Mouse (Mus musculus): ENCODE data around the gene Tm4sf19. TPM values are rescaled to one million over a fixed set of nuclear protein-coding genes. Genes with fewer than 3 reads are reported as not detected.

Gene Tm4sf19
- polyA plus RNA-seq, 1 experiment from 2014 or later, result not detected

GRCm38 (mm10) chr16:32396541-32396835, 3.8 kb upstream of the Tm4sf19 start:
- Histone ChIP-seq H3K9me3 (no peaks in the 10 kb centered on the region), H3K36me3 (peaks cover 17% of the 10 kb centered on the region), H3K4me2 (no peak overlapping the region), H3K4me1 (replicated peaks) (peaks cover 5% of the 10 kb centered on the region; the same call in 1 of the 2 replicates), H3K27me3 (no peaks in the 10 kb centered on the region), H3K4me3 (replicated peaks) (no peak overlapping the region), H3K9ac (replicated peaks) (no peak overlapping the region), H3K27ac (0 out of 2 replicates have a peak overlapping the region, but pooled peaks have one; percentile 42)
- no peak for ATAC-seq (ENCODE audit: insufficient number of reproducible peaks, insufficient read depth, low FRiP score, low TSS enrichment, low read depth)
- WGBS, result 67% methylated on average over 3 of the region's 3 CpGs

DNA sequence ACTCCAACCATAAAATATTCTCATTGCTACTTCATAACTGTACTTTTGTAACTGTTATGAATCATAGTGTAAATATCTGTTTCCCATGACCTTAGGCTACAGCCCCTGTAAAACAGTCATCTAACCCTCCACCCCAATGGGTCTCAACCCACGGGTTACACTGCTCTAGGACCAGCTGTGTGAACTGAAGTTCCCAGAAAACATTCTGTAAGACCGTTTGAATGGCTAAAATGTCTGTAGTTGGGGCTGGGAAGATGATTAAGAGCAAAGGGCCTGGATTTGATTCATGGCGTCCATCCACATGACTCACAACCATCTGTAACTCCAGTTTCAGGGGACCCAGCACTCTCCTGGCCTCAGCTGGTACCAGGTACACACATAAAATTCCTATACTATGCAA, 2.1 kb upstream of the Tm4sf19 start:
- H3K4me3 ChIP-seq (replicated peaks), result no peak overlapping the region
- H3K4me1 ChIP-seq (replicated peaks), result peaks cover 5% of the 10 kb centered on the region; the same call in 1 of the 2 replicates
- no peak overlapping the region for H3K4me2 ChIP-seq
- 68% methylated on average over 3 of the region's 3 CpGs for WGBS
- no peaks in the 10 kb centered on the region for H3K9me3 ChIP-seq
- no peak overlapping the region for H3K27ac ChIP-seq
- no peak overlapping the region for H3K9ac ChIP-seq (replicated peaks)
- no peak for ATAC-seq (ENCODE audit: insufficient number of reproducible peaks, insufficient read depth, low FRiP score, low TSS enrichment, low read depth)
- H3K36me3 ChIP-seq, result peaks cover 6% of the 10 kb centered on the region
- H3K27me3 ChIP-seq, result no peaks in the 10 kb centered on the region

DNA sequence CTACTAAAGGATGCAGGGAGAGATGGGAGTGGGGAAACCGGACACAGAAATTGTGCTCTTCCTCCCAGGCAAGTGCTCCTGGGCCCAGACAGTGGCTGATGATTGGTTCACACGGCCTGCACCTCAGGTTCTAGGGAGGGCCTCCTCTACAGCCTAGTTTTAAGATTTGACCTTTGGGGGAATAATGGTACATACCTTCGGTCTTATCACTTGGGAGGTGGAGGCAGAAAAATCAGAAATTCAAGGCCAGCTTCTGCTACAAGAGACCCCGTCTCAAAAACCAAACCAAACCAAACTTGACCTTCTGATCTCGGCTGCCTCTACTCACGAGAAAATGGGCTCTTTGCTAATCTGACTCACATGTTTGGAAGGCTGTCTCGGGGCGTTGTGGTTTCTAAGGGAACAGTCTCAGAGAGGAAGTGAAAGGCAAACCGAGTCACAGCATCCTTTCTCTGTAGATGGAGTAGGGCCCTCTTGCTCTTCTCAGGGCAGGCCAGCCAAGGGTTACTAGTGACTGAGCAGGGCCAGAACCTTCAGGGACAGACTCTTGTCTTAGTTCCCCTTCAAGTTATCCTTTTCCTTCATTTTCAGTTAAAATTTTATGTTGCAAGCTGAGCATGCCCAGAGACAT, 1.1 kb downstream of the Tm4sf19 start:
- no peak overlapping the region for H3K4me3 ChIP-seq (replicated peaks)
- H3K4me2 ChIP-seq, result no peak overlapping the region
- H3K36me3 ChIP-seq, result no peaks in the 10 kb centered on the region
- H3K27ac ChIP-seq, result no peak overlapping the region
- ATAC-seq (ENCODE audit: insufficient number of reproducible peaks, insufficient read depth, low FRiP score, low TSS enrichment, low read depth), result no peak
- H3K4me1 ChIP-seq (replicated peaks), result 0 out of 2 replicates have a peak, but pooled peaks cover under 1% of the 10 kb centered on the region
- no peaks in the 10 kb centered on the region for H3K27me3 ChIP-seq
- 81% methylated on average over 9 of the region's 9 CpGs for WGBS
- H3K9me3 ChIP-seq, result no peaks in the 10 kb centered on the region
- H3K9ac ChIP-seq (replicated peaks), result no peak overlapping the region

GRCm38 (mm10) chr16:32402818-32403217, 2.5 kb downstream of the Tm4sf19 start:
- 83% methylated on average over 3 of the region's 3 CpGs for WGBS
- no peaks in the 10 kb centered on the region for H3K36me3 ChIP-seq
- no peaks in the 10 kb centered on the region for H3K9me3 ChIP-seq
- no peak overlapping the region for H3K4me2 ChIP-seq
- no peak for ATAC-seq (ENCODE audit: insufficient number of reproducible peaks, insufficient read depth, low FRiP score, low TSS enrichment, low read depth)
- H3K27me3 ChIP-seq, result no peaks in the 10 kb centered on the region
- no peak overlapping the region for H3K27ac ChIP-seq
- H3K4me1 ChIP-seq (replicated peaks), result 0 out of 2 replicates have a peak, but pooled peaks cover 5% of the 10 kb centered on the region
- H3K9ac ChIP-seq (replicated peaks), result no peak overlapping the region
- no peak overlapping the region for H3K4me3 ChIP-seq (replicated peaks)

GRCm38 (mm10) chr16:32405716-32406115, 5.4 kb downstream of the Tm4sf19 start:
- H3K4me2 ChIP-seq, result no peak overlapping the region

DNA sequence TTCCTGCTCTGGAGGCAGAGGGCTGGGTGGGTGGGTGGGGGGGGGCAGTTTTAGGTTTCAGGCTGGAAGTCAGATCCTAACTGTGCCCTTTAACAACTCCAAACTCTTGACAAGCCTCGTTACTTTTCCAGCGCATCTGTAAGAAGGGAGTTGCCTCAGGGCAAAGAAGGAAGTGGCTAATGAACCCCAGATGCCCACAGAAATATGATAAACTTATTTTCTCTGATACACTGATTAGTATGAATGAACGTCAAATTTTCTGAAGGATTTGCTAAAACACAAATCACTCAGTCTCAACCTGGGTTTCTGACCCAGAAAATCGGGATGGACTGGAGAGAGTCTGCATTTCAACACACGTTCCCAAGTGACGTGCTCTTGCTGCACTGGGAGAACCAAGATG, 6.4 kb downstream of the Tm4sf19 start:
- Histone ChIP-seq H3K9me3 (no peaks in the 10 kb centered on the region), H3K4me3 (replicated peaks) (no peak overlapping the region), H3K27ac (0 out of 2 replicates have a peak overlapping the region, but pooled peaks have one; percentile 4), H3K4me1 (replicated peaks) (0 out of 2 replicates have a peak, but pooled peaks cover 5% of the 10 kb centered on the region), H3K27me3 (no peaks in the 10 kb centered on the region), H3K4me2 (no peak overlapping the region), H3K36me3 (no peaks in the 10 kb centered on the region), H3K9ac (replicated peaks) (no peak overlapping the region)
- WGBS, result 40% methylated on average over 6 of the region's 6 CpGs
- no peak for ATAC-seq (ENCODE audit: insufficient number of reproducible peaks, insufficient read depth, low FRiP score, low TSS enrichment, low read depth)

More at GRCm38 (mm10) chr16:32405716-32406115, 5.4 kb downstream of the Tm4sf19 start:
- Histone ChIP-seq H3K4me1 (replicated peaks) (0 out of 2 replicates have a peak, but pooled peaks cover 5% of the 10 kb centered on the region), H3K27me3 (no peaks in the 10 kb centered on the region), H3K9ac (replicated peaks) (no peak overlapping the region), H3K9me3 (no peaks in the 10 kb centered on the region), H3K36me3 (no peaks in the 10 kb centered on the region), H3K4me3 (replicated peaks) (no peak overlapping the region), H3K27ac (no peak overlapping the region)
- no peak for ATAC-seq (ENCODE audit: insufficient number of reproducible peaks, insufficient read depth, low FRiP score, low TSS enrichment, low read depth)
- WGBS, result 93% methylated on average over 9 of the region's 9 CpGs

GRCm38 (mm10) chr16:32407730-32408129, 7.4 kb downstream of the Tm4sf19 start:
- Histone ChIP-seq H3K9ac (replicated peaks) (no peak overlapping the region), H3K27me3 (no peaks in the 10 kb centered on the region), H3K4me3 (replicated peaks) (no peak overlapping the region), H3K36me3 (no peaks in the 10 kb centered on the region), H3K4me2 (no peak overlapping the region), H3K9me3 (no peaks in the 10 kb centered on the region), H3K27ac (no peak overlapping the region), H3K4me1 (replicated peaks) (0 out of 2 replicates have a peak, but pooled peaks cover 5% of the 10 kb centered on the region)
- 82% methylated on average over 10 of the region's 10 CpGs for WGBS
- ATAC-seq (ENCODE audit: insufficient number of reproducible peaks, insufficient read depth, low FRiP score, low TSS enrichment, low read depth), result no peak

DNA sequence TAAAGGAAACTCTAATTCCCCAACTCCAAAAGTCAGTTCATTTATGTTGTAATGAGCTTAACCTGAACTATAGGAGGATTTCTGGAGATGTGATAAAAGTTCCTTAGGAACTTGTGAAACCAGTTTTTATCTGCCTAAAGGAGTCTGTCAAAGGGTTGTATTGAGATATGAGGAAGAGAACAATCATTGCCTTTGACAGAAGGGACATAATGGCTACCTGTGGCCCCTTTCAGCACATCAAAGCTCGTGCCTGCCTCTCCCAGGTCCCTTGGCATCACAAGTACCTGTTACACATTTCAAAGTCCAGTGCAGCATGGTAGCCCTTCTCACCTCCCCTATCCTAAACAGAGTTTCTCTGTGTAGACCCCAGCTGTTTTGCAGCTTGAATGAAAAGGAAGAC, 17.2 kb downstream of the Tm4sf19 start:
- no peaks in the 10 kb centered on the region; the same call in 1 of the 2 replicates for H3K9me3 ChIP-seq
- no peaks in the 10 kb centered on the region for H3K27me3 ChIP-seq
- no peaks in the 10 kb centered on the region for H3K36me3 ChIP-seq
- no peak for ATAC-seq (ENCODE audit: insufficient number of reproducible peaks, insufficient read depth, low FRiP score, low TSS enrichment, low read depth)
- no peak overlapping the region for H3K27ac ChIP-seq
- H3K9ac ChIP-seq (replicated peaks), result no peak overlapping the region
- H3K4me2 ChIP-seq, result no peak overlapping the region
- WGBS, result 56% methylated on average over 1 of the region's 1 CpGs
- no peak overlapping the region for H3K4me3 ChIP-seq (replicated peaks)
- peaks cover 3% of the 10 kb centered on the region; the same call in 1 of the 2 replicates for H3K4me1 ChIP-seq (replicated peaks)

- Histone ChIP-seq H3K4me1 (replicated peaks) (peaks cover 3% of the 10 kb centered on the region; the same call in 1 of the 2 replicates), H3K36me3 (no peaks in the 10 kb centered on the region), H3K9me3 (no peaks in the 10 kb centered on the region), H3K4me3 (replicated peaks) (peak within 1 kb of the TSS; percentile 64), H3K27me3 (no peaks in the 10 kb centered on the region), H3K27ac (peak within 1 kb of the TSS; percentile 96), H3K9ac (replicated peaks) (peak within 1 kb of the TSS; percentile 81), H3K4me2 (peak within 1 kb of the TSS; percentile 70)
- WGBS, result 1% methylated on average over 45 of the region's 45 CpGs
- peak; percentile 91 for ATAC-seq (ENCODE audit: insufficient number of reproducible peaks, insufficient read depth, low FRiP score, low TSS enrichment, low read depth)
These were observed 19.5 kb downstream of the Tm4sf19 start, which contains the start of gene Tctex1d2 for GRCm38 (mm10) chr16:32419517-32420483. Gene Tctex1d2, plus strand, starts transcription at chr16:32419702.

DNA sequence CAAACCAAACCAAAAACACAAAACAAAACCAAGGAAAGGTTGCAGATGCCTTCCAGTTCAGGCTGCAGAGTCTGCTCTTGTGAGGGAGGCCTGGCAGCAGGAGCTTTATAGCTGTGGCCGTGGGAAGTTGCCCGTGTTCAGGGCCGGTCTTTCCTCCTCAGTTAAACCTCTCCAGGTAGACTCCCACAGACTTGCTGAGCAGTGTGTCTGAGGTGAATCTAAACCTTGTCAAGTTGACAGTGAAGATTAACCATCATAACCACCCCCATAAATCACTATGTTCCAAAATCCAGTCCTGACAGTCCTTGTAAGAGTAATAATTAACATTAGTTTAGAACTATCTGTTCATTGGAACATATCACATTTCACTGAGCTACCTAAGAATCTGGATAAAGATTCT, 27.2 kb downstream of the Tm4sf19 start:
- Histone ChIP-seq H3K4me2 (no peak overlapping the region), H3K9ac (replicated peaks) (no peak overlapping the region), H3K27ac (no peak overlapping the region), H3K9me3 (no peaks in the 10 kb centered on the region), H3K4me3 (replicated peaks) (no peak overlapping the region), H3K27me3 (no peaks in the 10 kb centered on the region), H3K36me3 (no peaks in the 10 kb centered on the region), H3K4me1 (replicated peaks) (peaks cover 15% of the 10 kb centered on the region)
- ATAC-seq (ENCODE audit: insufficient number of reproducible peaks, insufficient read depth, low FRiP score, low TSS enrichment, low read depth), result no peak
- WGBS, result 86% methylated on average over 3 of the region's 3 CpGs

DNA sequence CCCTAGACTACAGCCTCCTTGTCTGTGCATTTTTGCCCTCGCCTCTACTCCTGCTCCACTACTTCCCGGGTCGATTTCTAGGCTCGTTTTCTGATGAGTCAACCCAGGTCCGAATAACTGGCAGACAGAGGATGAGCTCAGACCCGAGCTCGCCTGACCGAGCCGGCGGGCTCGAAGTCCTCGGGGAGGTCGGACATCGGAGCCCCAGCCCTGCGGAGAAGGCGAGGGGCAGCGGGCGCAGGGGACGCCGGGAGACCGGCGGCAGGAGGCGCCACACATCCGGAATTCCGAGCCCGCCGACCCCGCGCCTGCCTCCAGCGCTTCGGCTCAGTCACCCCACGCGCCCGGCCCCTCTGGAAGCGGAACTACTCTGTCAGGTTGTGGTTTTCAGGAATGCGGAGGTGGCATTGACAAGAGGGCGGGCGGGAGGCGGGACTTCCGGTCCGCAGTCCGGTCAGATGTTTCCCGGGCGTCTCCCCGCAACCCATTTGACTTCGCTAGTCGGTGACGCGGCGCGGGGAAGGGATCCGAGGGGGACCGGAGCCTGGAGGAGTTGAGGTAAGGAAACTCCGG, 30.3 kb downstream of the Tm4sf19 start, which contains the start of gene Pcyt1a:
Gene Pcyt1a (plus strand): TSS at position 448 of the 573 bp plus-strand sequence.
- Histone ChIP-seq H3K9ac (replicated peaks) (peak within 1 kb of the TSS; percentile 80), H3K9me3 (no peaks in the 10 kb centered on the region), H3K4me2 (peak within 1 kb of the TSS; percentile 91), H3K4me1 (replicated peaks) (peaks cover 15% of the 10 kb centered on the region), H3K27ac (peak within 1 kb of the TSS; percentile 77), H3K27me3 (no peaks in the 10 kb centered on the region), H3K36me3 (no peaks in the 10 kb centered on the region), H3K4me3 (replicated peaks) (peak within 1 kb of the TSS; percentile 79)
- under 1% methylated on average over 54 of the region's 54 CpGs for WGBS
- ATAC-seq (ENCODE audit: insufficient number of reproducible peaks, insufficient read depth, low FRiP score, low TSS enrichment, low read depth), result peak; percentile 91

Data from limb, embryonic 12.5 days (tissue).